Mouse (Mus musculus) ovary, postnatal 10 days (tissue): ENCODE results near the gene Eya2.

Source experiments
- DNase-seq: peaks from one replicate; pipeline ENCODE4 v3.0.0; 2022; ENCODE audit warnings: low spot score

Gene Eya2

GRCm38 (mm10) chr2:165595676-165596070 is 841 bp downstream of the Eya2 start:
- DNase-seq = no peak

GRCm38 (mm10) chr2:165596141-165596540 is 1.3 kb downstream of the Eya2 start:
- no peak for DNase-seq

- DNase-seq = no peak
Observed at GRCm38 (mm10) chr2:165597536-165597935, 2.7 kb downstream of the Eya2 start.

- DNase-seq = no peak
Observed at GRCm38 (mm10) chr2:165598139-165598538, 3.3 kb downstream of the Eya2 start.

DNA sequence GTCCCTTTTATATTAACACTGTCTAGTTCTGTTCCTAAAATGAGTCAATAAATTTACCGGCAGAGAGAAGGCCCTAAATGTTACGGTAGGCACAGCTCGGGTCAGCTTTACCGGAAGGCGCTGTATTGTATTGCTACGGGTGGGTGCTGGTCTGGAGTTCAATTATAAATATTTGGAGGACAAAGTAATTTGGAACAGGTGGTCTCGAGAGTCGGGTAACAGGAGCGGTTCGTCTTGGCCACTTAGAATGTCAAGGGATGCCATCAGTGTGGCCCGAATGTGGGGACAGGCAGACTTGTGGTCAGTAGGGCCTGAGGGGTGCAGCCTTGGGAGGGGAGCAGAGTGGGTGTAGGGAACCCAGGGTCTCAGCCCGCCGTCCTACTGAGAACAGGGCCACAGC is 4.7 kb downstream of the Eya2 start:
- no peak for DNase-seq

- DNase-seq = no peak
Observed at GRCm38 (mm10) chr2:165600926-165601325, 6.1 kb downstream of the Eya2 start.

DNA sequence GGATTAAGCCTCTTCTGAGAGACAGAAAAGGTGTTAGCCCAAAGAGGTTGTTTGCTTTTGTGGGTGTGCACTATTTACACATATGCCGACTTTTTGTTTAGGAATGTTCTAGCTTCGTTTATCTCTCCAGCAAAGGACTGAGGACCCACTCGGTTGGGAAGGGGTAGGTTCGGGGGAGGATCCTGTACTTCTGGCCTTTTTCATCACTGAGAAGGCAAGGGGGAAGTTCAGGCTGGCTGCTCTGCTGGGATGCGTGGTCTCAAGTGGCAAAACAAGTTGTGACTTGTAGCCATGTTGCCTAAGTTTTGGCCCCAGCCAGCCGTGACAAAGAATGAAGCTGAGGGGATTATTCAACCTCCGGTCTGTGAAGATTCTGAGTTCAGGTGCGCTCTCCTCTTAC is 6.8 kb downstream of the Eya2 start:
- no peak for DNase-seq

DNA sequence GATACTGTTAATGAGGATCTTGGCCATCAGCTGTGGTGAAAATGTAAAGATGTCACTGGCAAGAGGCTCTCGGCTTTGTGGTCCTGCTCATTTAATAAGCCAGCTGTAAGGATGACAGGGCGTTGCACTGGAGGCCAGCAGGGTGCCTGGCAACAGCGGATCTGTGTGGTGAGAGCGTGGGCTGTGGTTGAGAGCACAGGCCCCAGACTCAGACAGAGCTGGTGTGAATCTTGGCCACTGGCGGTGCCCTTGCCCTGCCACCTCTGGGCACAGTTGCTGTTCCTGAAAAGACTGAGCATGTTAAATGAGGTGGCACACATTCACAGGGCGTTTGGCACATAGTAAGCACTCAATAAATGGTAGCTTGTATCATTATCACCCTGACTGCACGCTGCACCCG is 8.9 kb downstream of the Eya2 start:
- DNase-seq = no peak

GRCm38 (mm10) chr2:165611551-165612253 is 16.9 kb downstream of the Eya2 start:
- no peak for DNase-seq

DNA sequence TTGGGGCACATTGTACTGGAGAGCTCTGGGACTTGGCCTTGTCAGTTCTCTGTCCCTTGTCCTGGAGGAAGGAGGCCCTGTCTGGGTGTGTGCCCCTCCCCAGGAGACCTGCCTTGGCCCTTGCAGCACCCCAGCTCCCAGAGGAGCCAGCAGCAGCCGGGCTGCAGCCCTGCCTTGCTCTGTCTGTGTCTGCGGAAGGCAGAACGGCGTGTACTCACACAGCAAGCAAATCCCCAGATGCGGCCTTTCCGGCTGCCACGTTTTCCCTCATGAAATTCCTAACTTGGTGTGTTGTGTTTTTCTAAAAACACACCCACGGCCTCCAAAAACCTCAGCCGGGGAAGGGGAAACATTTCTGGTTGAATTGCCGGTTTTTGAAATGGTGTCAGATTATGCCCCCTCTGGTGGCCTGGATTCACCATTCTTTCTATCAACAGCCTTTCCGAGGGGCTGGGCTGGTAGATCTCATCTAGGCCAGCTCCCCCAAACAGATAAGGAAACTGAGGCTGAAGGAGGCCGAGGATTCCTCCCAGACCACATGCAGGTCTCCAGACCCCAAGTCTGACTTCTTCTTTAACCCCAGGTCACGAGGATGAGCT is 19.0 kb downstream of the Eya2 start:
- DNase-seq = no peak

DNA sequence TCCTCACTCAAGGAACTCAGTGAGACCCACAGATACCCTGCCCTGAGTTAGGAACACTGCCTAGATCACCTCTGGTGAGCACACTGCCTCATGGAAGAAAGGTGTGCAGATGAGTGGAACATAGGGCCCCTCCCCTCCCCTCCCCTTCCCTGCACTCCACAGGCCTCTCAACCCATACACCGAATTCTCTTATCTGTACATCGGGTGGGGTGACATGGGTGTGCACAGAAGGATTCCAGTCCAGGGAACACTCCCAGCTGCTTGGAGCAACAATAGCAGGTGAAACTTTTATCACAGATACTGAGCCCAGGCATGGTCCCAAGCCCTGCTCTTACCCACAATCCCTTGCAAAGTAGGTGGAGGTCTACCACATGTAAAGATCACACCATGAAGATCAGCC is 26.7 kb downstream of the Eya2 start:
- no peak for DNase-seq

- DNase-seq = no peak
Observed at GRCm38 (mm10) chr2:165622596-165622995, 27.8 kb downstream of the Eya2 start.

DNA sequence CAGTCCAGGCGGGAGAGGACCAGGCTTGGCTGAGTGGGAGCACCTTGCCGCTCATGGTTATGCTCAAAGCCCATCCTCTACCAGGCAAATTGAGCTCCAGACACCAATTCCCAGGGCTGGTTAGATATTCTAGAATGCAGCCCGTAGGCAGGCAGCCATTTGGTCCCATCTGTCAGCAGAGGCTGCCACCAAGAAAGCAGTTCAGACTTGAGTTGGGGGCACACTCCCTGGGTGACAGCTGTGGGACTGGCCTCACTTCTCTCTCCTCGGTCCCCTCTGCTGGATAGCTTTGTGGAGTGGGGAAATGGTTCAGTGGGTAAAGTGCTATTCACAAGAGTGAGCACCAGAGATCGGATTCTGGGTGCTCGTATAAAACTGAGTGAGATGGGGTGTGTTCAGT is 32.0 kb downstream of the Eya2 start:
- no peak for DNase-seq

GRCm38 (mm10) chr2:165627974-165628373 is 33.1 kb downstream of the Eya2 start:
- DNase-seq = no peak

- no peak for DNase-seq
Observed at GRCm38 (mm10) chr2:165629900-165630299, 35.1 kb downstream of the Eya2 start.

- DNase-seq = no peak
Observed at GRCm38 (mm10) chr2:165633011-165633785, 38.4 kb downstream of the Eya2 start.

DNA sequence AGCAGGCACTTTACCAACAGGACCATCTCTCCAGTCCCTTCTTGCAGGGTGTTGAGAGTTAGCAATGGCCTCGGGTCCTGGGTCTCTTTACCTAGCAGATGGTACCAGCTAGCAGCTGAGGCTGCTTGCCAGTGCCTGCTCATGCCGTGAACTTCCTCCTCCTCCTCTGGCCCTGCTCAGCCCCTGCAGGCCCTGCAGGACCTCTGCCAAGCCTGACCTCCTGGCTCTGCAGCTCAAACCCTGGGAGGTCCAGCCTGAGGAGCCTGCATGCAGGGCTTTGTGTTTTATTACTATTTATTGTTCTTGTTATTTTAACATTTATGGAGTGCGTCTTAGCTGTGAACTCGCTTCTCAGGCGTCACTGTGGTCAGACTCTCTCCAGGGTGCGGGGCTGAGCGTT is 39.6 kb downstream of the Eya2 start:
- no peak for DNase-seq

DNA sequence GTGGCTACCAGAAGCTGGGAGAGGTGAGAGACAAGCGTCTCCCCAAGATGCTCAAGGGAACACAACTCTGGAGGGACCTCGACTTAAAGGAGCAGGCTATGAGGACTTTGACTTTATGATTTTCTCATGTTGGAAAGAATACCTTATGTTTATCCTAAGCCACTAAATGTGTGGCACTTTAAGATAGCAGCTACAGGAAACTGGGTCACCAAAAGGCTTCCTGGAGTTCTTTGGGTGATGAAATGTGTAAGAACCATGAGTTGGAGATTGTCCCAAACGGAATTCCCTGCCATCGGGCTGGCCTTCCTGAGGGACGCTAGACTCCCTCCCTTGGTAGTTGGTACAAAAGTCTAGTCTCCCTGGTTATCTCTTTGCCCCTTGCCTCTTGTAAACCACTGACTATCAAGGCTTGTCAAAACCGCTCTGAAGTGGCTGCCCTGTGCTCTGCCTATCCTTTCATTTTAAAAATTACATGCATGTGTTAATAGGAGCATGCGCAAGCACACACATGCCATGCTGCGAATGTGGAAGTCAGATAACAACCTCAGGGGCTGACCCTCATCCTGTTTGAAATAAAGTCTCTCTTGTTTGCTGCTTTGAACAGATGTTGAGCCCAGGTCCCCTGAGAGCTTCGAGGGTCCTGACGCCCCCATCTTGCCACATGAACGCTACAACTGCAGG is 44.4 kb downstream of the Eya2 start:
- no peak for DNase-seq

DNA sequence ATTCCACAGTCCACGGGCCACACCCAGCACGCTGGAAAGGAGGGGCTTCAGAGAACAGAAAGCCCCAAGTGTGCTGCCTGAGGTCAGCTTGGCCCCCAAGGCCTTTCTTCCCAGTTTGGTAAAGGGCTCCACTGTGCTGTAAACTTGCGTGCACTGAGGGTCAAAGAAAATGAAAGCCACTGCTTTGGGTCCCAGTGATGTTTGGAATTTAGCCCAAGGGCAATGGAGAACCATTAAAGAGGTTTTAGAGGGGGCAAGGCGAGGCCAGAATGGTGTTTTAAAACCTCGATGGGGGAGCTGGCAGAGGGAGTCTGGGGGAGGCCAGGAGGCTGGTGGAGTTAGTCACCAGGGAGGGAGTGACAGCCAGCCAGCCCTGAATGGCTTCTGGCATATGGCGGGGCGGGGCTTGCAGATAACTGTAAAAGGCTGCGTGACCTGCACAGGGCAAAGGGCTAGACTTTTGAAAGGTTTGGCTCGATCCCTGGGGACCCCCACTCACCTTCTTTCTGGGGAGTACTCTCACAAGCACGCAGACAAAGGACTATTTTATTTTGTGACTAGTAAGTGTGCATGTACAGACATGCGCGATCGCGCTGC is 47.2 kb downstream of the Eya2 start:
- DNase-seq = no peak

- DNase-seq = no peak
Observed at GRCm38 (mm10) chr2:165643596-165643995, 48.8 kb downstream of the Eya2 start.

DNA sequence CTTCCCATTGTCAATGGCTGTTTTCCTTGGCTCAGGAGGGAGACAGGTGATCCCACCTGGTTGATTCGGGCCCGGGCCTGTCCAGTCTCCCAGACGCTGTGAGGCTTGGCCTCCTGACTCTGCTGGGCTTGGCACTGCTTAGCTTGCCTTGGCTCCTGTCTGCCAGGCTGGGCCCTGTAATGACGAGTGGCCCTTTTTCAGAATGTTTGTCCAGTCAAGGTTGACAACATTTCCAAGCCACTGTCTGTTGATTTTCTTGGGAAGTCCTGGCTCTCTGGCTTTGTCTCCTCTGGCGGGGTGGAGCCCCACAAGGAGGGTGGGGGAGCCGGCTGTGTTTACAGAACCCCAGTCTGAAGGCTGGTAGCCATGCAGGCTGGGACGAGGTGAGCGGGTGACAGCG is 49.2 kb downstream of the Eya2 start:
- no peak for DNase-seq

GRCm38 (mm10) chr2:165651031-165651430 is 56.2 kb downstream of the Eya2 start:
- DNase-seq = no peak
